Mouse (Mus musculus) ovary, adult 18-20 months (tissue): ENCODE results near the gene Irf8.
A peak's percentile ranks its signal among the peaks of the same experiment; 100 is the strongest.

ENCODE experiments used
- DNase-seq: peaks from one replicate; pipeline ENCODE4 v3.0.0; 2022; ENCODE audit warnings: low spot score, mixed read lengths

Irf8 gene

GRCm38 (mm10) chr8:120735770-120736481 lies at the start of gene Irf8:
Irf8 (plus strand) TSS chr8:120736358.
- peak; percentile 80 for DNase-seq

DNA sequence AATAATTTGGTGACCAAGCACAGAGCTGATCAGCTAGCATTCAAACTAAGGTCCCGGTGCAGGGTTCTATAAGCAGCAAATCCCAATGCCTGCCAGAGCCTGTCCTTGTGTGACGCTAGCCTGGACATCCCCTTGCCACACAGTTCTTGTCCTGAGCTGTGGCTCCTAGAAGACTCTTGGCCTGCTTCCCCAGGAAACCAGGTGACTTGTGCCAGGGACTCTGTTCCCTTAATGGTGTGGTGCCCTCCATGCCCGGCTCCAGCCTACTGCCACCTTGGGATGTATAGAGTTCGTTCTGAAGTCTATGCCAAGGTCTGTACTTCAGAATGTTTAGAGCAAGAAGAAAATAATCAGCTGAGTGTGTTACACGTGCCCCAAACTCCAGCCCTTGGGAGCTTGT lies 49.6 kb upstream of the Irf8 start:
- DNase-seq, result no peak

- no peak for DNase-seq
These were observed 48.4 kb upstream of the Irf8 start for GRCm38 (mm10) chr8:120687786-120688185.

- no peak for DNase-seq
These were observed 47.6 kb upstream of the Irf8 start for GRCm38 (mm10) chr8:120688511-120688910.

- no peak for DNase-seq
These were observed 43.2 kb upstream of the Irf8 start for GRCm38 (mm10) chr8:120692934-120693333.

DNA sequence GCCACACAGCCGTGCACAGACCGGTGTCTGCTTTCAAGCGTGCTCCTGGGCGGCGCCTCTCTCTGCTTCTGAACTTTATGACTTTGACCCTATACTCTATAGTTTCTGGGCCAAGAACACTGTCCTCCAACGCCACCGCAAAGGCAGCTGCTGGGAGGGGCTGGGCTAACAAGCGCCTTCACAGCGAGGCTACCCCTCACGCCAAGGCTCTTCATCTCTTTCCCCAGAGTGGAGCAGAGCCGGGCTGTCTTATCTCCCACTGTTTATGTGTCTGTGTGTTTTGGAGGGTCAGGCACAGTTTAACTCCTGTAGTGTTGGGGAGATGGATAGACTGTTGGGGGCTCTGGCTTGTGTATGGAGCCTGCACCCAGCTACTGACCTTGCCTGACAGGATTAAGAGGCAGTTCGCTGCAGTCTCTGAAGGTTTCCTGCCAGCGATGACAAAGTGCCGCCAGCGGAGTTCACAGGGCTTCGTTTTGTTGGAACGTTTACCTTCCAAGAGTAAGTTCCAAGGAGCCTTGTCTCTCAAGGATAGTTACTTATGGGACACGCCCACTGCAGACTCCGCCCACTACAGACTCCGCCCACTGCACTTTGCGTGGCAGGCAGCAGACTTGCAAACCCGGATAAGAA lies 42.2 kb upstream of the Irf8 start:
- peak; percentile 43 for DNase-seq

- no peak for DNase-seq
These were observed 39.6 kb upstream of the Irf8 start for GRCm38 (mm10) chr8:120696401-120697153.

GRCm38 (mm10) chr8:120697154-120697978 lies 38.8 kb upstream of the Irf8 start:
- DNase-seq, result peak; percentile 35

DNA sequence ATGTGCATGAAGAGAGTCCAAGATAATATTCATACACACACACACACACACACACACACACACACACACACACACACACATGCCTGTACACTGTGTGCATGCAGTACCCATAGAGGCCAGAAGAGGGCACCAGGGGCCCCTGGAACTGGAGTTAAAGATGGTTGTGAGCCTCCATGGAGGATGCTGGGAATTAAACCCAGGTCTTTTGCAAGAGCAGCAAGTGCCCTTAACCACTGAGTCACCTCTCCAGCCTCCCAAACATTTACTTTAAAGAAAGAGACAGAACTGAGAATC lies 38.2 kb upstream of the Irf8 start:
- DNase-seq, result no peak

GRCm38 (mm10) chr8:120698426-120698825 lies 37.7 kb upstream of the Irf8 start:
- no peak for DNase-seq

DNA sequence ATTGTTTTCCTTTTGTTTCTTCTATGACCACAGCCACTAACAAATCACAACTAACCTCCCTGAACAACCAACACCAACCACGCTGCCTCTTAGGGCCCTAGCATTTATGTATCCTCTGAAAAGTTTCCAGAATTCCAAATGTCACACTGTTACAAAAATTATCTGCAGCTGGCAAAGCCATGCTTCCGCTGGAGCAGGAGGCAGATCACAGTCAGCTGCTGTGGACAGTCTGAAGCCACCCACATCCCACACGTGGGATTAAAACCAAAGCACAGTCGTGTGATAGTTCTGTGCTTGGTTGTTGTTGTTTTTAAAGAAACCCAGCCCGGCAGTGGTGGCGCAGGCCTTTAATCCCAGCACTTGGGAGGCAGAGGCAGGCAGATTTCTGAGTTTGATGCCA lies 37.1 kb upstream of the Irf8 start:
- no peak for DNase-seq

DNA sequence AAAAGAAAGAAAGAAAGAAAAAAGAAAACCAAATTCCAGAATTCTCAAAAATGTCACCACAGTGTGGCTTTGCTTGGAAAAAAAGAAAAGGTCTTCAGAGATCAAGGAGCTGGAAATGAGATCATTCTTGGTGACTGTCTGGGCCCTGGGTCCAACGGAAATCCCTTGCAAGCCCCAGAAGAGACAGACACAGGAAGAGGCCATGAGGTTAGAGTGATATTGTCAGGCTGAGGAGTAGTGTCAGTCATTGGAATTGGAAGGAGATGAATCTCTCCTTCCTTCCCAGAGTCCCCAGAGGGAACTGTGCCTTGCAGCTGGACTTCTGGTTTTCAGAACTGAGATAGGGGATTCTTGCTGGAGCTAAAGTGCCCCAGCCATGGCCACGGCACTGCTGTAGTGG lies 36.6 kb upstream of the Irf8 start:
- no peak for DNase-seq

DNA sequence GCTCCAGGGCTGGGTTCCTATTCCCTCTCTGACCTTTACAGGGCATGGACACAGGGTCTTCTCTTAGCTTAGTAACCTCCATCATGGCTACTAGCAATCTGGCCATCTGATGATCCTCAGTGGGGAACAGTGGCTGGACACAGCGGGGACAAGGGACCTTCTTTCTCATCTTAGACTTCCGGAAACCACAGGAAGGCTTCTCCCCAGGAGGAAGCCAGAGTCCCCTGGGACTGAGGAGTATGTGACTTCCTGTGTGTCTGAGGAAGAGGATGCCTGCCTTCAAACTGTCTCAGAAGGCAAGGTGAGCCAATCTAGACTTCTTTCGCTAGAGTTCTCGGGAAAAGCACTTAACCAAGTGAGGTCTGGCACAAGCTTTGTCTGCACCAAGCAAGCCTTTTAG lies 36.1 kb upstream of the Irf8 start:
- DNase-seq, result no peak

- no peak for DNase-seq
These were observed 34.2 kb upstream of the Irf8 start for GRCm38 (mm10) chr8:120701758-120702465.

DNA sequence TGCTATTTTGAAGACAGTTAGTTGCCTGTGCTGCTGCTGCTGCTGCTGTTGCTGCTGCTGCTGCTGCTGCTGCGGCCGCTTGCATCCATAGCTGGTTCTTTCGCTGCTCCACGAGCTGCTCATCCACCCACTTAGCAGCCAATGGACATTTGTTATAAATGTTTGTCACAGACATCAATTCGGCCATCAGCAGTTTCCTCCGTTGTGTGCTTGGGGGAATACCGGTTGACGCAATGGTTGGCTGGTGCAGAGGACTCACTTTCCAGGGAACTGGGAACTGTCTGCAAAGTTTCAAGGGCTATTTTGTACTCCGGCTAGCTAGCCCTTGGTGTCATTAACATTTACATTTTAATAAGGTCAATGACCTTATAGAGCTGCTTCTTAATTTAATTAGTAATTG lies 32.0 kb upstream of the Irf8 start:
- no peak for DNase-seq

GRCm38 (mm10) chr8:120705163-120705562 lies 31.0 kb upstream of the Irf8 start:
- DNase-seq, result no peak

DNA sequence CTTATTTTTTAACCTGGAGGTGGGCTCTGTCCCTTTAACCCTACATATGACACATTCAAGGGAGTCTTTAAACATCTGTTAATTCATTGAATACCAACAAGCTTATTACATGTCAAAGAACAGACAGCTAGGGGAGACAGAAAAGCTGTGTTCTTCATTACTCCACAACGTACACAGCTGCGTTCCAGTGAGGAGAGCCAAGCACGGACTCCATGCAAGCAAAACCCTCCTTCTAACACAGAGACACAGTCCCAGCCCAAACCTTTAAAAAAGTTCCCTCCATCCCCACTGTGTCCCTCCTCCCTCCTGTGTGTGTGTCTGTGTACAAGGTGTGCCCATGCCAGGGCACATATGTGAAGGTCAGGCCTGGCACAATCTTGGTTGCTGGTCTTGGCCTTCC lies 30.0 kb upstream of the Irf8 start:
- no peak for DNase-seq

GRCm38 (mm10) chr8:120709176-120709575 lies 27.0 kb upstream of the Irf8 start:
- DNase-seq, result no peak

DNA sequence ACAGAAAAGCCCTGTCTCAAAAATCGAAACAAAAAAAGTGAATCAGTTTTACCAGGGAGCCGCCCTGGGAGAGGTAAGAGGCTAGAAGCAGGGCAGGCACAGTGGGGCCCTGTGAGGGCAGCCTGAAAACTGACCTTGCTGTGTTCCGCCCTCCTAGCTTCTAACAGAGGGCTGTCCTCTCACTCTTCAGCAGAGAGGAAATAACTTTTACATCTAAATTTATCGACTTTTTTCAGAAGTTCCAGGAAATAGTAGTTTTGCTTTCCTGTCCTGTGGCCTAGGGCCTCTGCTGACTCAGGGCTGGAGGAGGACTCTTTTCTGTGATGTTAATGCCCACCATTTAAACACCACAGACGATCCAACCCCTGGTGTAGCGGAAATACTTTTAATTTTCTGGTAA lies 21.0 kb upstream of the Irf8 start:
- no peak for DNase-seq

GRCm38 (mm10) chr8:120715996-120716680 lies 20.0 kb upstream of the Irf8 start:
- no peak for DNase-seq

DNA sequence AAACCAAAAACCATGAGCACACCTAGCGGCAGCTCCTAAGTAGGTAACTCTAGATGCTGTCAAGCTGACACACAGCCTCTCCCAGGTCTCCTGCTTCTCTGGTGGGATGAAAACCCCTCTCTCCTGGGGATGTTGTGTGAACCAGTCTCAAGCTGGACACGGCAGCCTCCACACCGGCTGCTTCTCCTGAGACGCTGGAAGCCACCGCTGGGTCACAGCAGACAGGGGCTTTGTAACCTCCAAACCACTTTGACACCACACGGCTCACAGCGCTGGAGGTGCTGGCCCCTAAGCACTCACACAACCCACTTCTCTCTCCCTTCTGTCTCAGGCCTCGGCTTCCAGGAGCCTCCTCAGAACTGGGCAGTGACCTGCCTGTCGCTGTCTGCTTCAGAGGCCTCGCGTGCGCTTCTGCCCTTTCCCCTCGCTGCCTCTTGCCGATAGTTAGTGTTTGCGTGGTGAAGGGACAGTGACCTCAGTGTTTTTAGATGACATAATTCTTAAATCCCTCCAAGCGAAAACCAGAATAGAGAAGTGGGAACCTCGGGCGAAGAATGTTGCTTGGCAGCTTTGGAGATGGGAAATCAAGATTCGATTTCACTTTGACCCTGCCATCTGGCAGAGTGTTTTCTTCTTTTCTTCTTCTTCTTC lies 16.4 kb upstream of the Irf8 start:
- no peak for DNase-seq
